Mouse (Mus musculus) neural tube, embryonic 10.5 days (tissue): ENCODE data around the gene Ldb1.
"Not testable (repeated sequence)": the region's sequence is repeated elsewhere in the genome, so short reads cannot be mapped to it uniquely, and the experiment has no call there.

ENCODE experiments used
- DNase-seq: peaks from one replicate; pipeline ENCODE4 v3.0.0-alpha.2; 2017; ENCODE audit warnings: low spot score; ENCODE audit errors: extremely low spot score

Ldb1 gene

DNA sequence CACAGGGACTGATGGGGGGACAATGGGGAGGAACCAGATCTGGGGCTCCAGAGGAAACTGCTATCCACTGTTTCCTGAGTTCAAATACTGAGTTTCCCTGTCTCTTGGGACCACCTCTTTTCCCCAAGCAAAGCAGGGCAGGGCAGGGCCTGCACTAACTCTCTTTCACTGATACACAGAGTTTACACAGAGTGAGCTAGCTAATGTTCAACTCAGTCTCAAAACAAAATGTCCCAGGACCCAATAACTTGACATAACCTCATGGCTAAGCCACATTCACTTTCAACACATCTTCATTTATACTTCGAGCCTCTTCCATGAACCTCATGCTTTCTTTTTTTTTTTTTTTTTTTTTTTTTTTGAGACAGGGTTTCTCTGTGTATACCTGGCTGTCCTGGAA, 15.4 kb downstream of the Ldb1 start:
- DNase-seq = no peak

DNA sequence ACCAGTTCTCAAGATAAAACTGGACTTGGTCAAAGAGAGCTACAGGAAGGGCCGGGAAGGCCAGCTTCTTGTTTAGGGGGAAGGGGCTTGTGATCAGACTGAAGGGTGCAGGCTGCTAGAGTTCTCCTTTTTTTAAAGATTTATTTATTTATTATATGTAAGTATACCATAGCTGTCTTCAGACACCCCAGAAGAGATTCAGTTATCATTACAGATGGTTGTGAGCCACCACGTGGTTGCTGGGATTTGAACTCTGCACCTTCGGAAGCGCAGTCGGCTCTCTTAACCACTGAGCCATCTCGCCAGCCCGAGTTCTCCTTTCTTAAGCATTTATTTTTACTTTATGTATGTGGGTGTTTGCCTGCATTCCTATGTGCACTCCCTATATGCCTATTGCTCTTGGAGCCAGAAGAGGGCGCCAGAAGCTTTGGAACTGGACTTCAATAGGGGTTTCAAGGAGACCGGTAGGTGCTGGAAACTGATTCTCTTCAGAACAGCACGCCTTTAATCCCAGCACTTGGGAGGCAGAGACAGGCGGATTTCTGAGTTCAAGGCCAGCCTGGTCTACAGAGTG, 16.2 kb downstream of the Ldb1 start:
- no peak for DNase-seq

DNA sequence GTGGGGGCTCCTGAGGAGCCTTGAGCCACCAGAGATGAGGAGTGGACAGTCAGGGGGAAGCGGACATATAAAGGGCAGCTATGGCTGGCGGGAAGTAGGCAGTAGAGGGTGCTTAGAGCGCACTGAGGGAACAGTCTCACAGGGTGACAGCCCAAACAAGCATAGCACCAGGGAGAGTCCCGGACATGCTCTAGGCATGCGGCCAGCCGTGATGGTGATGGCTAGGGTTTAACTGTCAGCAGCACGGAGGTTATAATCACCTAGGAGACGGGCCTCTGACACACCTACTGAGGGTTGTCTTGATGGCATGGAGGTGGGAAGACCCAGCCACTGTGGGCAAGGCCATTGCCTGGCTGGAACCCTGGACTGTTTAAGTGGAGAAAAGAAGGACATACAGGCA, 18.4 kb downstream of the Ldb1 start:
- DNase-seq = no peak

GRCm38 (mm10) chr19:46024959-46025358, 20.1 kb downstream of the Ldb1 start:
- no peak for DNase-seq

- DNase-seq = no peak
Measured at GRCm38 (mm10) chr19:46016023-46016422, 29.0 kb downstream of the Ldb1 start.

DNA sequence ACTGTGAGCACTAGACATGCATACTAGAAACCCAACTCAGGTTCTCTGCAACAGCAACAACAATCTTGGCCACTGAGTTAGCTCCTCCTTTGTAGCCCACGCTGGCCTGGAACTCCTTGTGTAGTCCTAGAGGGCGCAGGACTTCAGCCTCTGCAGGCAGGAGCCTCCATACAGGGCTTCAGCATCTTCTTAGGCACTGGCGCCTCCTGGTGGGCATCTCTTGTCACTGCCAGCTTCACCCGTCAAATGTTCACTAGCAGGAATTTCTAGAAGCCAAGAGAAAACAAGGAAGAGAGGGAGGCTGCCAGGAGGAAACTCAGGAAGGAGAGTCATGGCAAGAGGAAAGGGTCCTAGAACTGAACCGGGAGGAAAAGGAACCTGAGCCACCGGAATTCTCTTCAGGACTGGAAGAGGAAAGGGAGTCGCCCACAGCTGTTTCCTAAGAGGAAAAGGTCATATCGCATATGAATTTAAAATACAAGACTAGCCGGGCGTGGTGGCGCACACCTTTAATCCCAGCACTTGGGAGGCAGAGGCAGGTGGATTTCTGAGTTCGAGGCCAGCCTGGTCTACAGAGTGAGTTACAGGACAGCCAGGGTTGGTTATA, 30.3 kb downstream of the Ldb1 start:
- peak; percentile 86 for DNase-seq

- DNase-seq = no peak
Measured at GRCm38 (mm10) chr19:46005680-46006079, 39.3 kb downstream of the Ldb1 start.

DNA sequence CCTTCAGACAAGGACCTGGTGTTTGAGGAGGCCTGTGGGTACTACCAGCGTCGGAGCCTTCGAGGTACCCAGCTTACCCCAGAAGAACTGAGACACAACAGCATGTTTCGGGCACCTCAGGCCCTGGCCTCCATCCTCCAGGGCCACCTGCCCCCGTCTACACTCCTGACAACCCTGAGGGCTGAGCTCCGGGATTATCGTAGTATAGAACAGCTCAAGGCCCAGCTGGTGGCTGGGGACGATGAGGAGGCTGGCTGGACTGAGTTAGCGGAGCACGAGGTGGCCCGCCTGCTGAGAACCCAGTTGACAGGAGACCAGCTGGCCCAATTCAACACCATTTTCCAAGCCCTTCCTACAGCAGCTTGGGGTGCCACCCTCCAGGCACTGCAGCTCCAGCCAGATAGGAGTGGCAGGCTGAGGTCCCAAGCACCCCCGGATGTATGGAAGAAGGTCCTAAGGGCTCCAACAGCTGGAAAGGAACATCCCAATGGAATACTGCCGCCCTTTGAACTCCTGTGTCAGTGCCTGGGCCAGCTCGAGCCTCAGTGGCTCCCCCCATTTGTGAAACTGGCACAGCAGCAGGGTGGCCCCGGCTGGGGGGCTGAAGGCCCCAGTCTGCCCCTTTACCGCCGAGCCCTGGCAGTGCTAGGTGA, 40.1 kb downstream of the Ldb1 start:
- no peak for DNase-seq

GRCm38 (mm10) chr19:46003371-46004226, 41.4 kb downstream of the Ldb1 start, which contains the start of gene Hps6:
Hps6 (plus strand) TSS chr19:46003508.
- DNase-seq = peak; percentile 69

GRCm38 (mm10) chr19:46002279-46002678, 42.7 kb downstream of the Ldb1 start:
- DNase-seq = no peak

GRCm38 (mm10) chr19:45999378-45999777, 45.6 kb downstream of the Ldb1 start:
- no peak for DNase-seq

GRCm38 (mm10) chr19:45998694-45999217, 46.3 kb downstream of the Ldb1 start:
- DNase-seq = no peak

- DNase-seq = peak; percentile 93
Measured at GRCm38 (mm10) chr19:45997785-45998693, 47.0 kb downstream of the Ldb1 start, which contains the start of gene Armh3. Armh3 (minus strand) TSS chr19:45998488.

GRCm38 (mm10) chr19:45997365-45997764, 47.6 kb downstream of the Ldb1 start:
- peak; percentile 24 for DNase-seq

DNA sequence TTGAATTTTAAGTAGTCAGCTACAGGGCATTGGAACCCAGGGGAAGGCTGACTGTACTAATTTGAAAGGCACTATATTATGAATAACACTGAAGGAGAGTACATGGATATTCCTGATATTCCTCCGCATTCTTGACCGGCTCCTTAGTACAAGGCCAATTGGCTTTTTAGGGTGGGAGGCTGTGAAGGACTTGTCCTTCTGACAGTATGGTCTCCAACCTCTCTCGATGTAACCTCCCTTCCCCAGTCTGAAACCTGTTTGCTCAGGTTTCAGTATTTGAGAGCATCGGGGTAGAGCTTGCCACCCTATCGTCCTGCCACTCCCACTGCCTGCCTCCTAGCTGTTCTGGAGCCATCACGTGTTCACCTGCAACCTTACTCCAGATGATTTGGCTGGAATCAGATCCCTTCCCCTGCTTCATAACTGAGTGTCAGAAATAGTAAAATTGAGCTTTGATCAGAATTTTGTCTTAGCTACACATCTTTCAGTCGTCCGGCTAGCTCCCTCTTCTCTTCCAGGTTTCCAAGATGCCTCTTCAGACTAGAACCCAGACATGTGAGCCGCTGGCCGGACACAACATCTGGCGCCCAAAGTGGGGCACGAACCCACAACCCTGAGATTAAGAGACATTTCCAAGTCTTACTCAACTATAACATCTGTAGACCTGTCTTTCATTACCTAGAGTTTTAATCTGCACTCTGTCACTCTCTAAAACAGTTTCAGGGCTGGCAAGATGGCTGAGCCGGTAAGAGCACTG, 50.9 kb downstream of the Ldb1 start:
- DNase-seq = no peak

DNA sequence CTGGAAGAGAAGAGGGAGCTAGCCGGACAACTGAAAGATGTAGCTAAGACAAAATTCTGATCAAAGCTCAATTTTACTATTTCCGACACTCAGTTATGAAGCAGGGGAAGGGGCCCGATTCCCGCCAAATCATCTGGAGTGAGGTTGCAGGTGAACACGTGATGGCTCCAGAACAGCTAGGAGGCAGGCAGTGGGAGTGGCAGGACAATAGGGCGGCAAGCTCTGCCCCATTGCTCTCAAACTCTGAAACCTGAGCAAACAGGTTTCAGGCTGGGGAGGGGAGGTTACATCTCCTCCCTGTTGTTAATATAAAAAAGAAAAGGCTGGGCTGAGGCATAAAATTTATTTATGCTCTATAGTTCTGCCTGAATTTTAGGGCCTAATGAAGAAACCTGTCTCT, 51.6 kb downstream of the Ldb1 start:
- DNase-seq = not testable (repeated sequence)

DNA sequence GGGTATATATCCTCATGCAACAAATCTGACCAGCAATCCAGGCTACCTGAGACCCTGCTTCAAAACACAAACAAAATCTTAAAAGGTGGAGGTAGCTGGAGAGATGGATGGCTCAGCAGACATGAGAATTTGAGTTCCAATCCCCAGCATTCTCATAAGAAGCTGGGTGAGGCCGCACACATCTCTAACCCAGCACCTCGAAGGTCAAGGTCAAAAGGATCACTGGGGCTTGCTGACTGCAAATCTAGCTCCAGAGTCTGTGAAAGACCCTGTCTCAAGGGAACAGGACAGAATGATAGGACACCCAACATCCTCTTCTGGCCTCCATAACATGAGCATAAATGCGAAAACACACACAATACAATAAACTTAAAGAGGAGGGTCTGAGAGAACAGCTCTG, 53.8 kb downstream of the Ldb1 start:
- no peak for DNase-seq

DNA sequence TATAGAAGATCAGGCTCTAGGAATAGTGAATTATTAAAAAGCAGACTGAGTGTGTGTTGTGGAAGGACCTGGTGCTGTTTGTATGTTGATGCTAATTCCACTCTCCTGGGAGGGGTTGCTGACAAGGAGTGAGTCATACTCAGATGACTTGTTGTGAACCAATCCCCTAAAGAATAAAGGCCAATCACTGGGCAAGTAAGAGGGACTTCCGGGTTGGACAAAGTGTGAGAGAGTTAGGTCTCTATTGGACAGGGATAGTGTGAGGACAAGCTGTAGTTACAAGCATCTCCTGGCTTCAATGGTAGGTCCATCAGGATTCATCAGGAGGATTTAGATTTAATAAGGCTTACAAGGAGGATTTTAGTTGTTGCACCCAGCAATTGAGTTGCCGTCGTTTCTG, 56.8 kb downstream of the Ldb1 start:
- no peak for DNase-seq

DNA sequence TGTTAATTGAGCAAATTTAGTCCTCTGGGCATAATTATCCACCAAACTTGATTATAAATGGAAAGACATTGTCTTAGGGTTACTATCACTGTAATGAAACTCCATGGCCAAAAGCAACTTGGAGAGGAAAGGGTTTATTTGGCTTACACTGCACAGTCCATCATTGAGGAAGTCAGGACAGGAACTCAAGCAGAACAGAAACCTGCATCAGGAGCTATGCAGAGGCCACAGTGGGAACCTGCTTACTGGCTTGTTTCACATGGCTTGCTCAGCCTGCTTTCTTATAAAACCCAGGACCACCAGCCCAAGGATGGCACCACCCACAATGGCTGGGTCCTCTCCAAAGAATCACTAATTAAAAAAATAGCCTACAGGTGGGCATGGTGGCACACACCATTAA, 60.6 kb downstream of the Ldb1 start:
- DNase-seq = no peak
